Mouse (Mus musculus) left cerebral cortex, postnatal 4 days (tissue): ENCODE results near the gene Sgo2a. TPM values are rescaled to one million over a fixed set of nuclear protein-coding genes. Genes with fewer than 3 reads are reported as not detected.

ENCODE experiments used
- total RNA-seq, 2 experiments: library from RNA; stranded (reverse); gene quantifications; 2 replicates each; pipeline ENCODE4 v1.2.3; 2021

The Sgo2a gene
- total RNA-seq, 2 experiments from 2014 or later, result 2.1 to 2.9 TPM

Other genes with a start within 250 kb of the Sgo2a start
- gene Spats2l, start 221.8 kb upstream of the Sgo2a start, total RNA-seq, result 10 to 100 TPM; 42.9 to 44.1 TPM
- 10 to 100 TPM; 29.2 to 30.5 TPM for gene Kctd18, start 23.0 kb downstream of the Sgo2a start, total RNA-seq
- gene Aox1, start 34.0 kb downstream of the Sgo2a start, total RNA-seq, result 1 to 10 TPM in 1 of 2 experiments, under 1 TPM in 1; 0.68 to 1.1 TPM
- gene Aox3, start 117.2 kb downstream of the Sgo2a start, total RNA-seq, result 1 to 10 TPM; 1.1 to 1.3 TPM
- 10 to 100 TPM; 18.3 to 23.4 TPM for gene Aox4, start 214.4 kb downstream of the Sgo2a start, total RNA-seq